Mouse (Mus musculus): ENCODE data around the gene Strip2.

Strip2 gene

GRCm38 (mm10) chr6:29967917-29968316, 51.1 kb downstream of the Strip2 start:
- no peaks in the 10 kb centered on the region for H3K36me3 ChIP-seq (ENCODE audit: insufficient read depth, low read length)
- H3K4me1 ChIP-seq (replicated peaks; ENCODE audit: low read depth, low read length) = no peaks in the 10 kb centered on the region
- H3K9me3 ChIP-seq (ENCODE audit: low read length) = no peaks in the 10 kb centered on the region
- no peaks in the 10 kb centered on the region for H3K27me3 ChIP-seq (ENCODE audit: insufficient read depth, low read length)
- H3K4me3 ChIP-seq (replicated peaks; ENCODE audit: low read length) = no peak overlapping the region
- TF ChIP-seq CTCF (conservative IDR thresholded peaks at IDR 0.05; ENCODE audit: low read length) (no peak), POU5F1 (IDR thresholded peaks at IDR 0.05; ENCODE audit: borderline replicate concordance, low read length) (no peak), NANOG (IDR thresholded peaks at IDR 0.05; ENCODE audit: borderline replicate concordance, low read length) (no peak)

- Histone ChIP-seq H3K9me3 (ENCODE audit: low read length) (no peaks in the 10 kb centered on the region), H3K4me3 (replicated peaks; ENCODE audit: low read length) (no peak overlapping the region), H3K27me3 (ENCODE audit: insufficient read depth, low read length) (no peaks in the 10 kb centered on the region), H3K36me3 (ENCODE audit: insufficient read depth, low read length) (no peaks in the 10 kb centered on the region), H3K4me1 (replicated peaks; ENCODE audit: low read depth, low read length) (no peaks in the 10 kb centered on the region)
- no peak for TF ChIP-seq NANOG (IDR thresholded peaks at IDR 0.05; ENCODE audit: borderline replicate concordance, low read length)
- TF ChIP-seq POU5F1 (IDR thresholded peaks at IDR 0.05; ENCODE audit: borderline replicate concordance, low read length) = no peak
- no peak for TF ChIP-seq CTCF (conservative IDR thresholded peaks at IDR 0.05; ENCODE audit: low read length)
Measured at GRCm38 (mm10) chr6:29973341-29973740, 56.5 kb downstream of the Strip2 start.

GRCm38 (mm10) chr6:29974836-29975235, 58.0 kb downstream of the Strip2 start:
- no peak overlapping the region for H3K4me3 ChIP-seq (replicated peaks; ENCODE audit: low read length)
- H3K9me3 ChIP-seq (ENCODE audit: low read length) = no peaks in the 10 kb centered on the region
- TF ChIP-seq CTCF (conservative IDR thresholded peaks at IDR 0.05; ENCODE audit: low read length) (peak; percentile 37), POU5F1 (IDR thresholded peaks at IDR 0.05; ENCODE audit: borderline replicate concordance, low read length) (no peak)
- no peaks in the 10 kb centered on the region for H3K27me3 ChIP-seq (ENCODE audit: insufficient read depth, low read length)
- H3K36me3 ChIP-seq (ENCODE audit: insufficient read depth, low read length) = no peaks in the 10 kb centered on the region
- H3K4me1 ChIP-seq (replicated peaks; ENCODE audit: low read depth, low read length) = no peaks in the 10 kb centered on the region

- Histone ChIP-seq H3K4me3 (replicated peaks; ENCODE audit: low read length) (no peak overlapping the region), H3K27me3 (ENCODE audit: insufficient read depth, low read length) (no peaks in the 10 kb centered on the region), H3K36me3 (ENCODE audit: insufficient read depth, low read length) (no peaks in the 10 kb centered on the region), H3K4me1 (replicated peaks; ENCODE audit: low read depth, low read length) (peaks cover 6% of the 10 kb centered on the region; the same call in 1 of the 2 replicates), H3K9me3 (ENCODE audit: low read length) (no peaks in the 10 kb centered on the region)
- TF ChIP-seq POU5F1 (IDR thresholded peaks at IDR 0.05; ENCODE audit: borderline replicate concordance, low read length) = no peak
- TF ChIP-seq CTCF (conservative IDR thresholded peaks at IDR 0.05; ENCODE audit: low read length) = no peak
- TF ChIP-seq NANOG (IDR thresholded peaks at IDR 0.05; ENCODE audit: borderline replicate concordance, low read length) = no peak
Measured at GRCm38 (mm10) chr6:29980461-29980860, 63.6 kb downstream of the Strip2 start.

GRCm38 (mm10) chr6:29981797-29982196, 65.0 kb downstream of the Strip2 start:
- H3K27me3 ChIP-seq (ENCODE audit: insufficient read depth, low read length) = peaks cover 11% of the 10 kb centered on the region
- H3K9me3 ChIP-seq (ENCODE audit: low read length) = no peaks in the 10 kb centered on the region
- TF ChIP-seq POU5F1 (IDR thresholded peaks at IDR 0.05; ENCODE audit: borderline replicate concordance, low read length) = no peak
- no peak for TF ChIP-seq NANOG (IDR thresholded peaks at IDR 0.05; ENCODE audit: borderline replicate concordance, low read length)
- no peak for TF ChIP-seq CTCF (conservative IDR thresholded peaks at IDR 0.05; ENCODE audit: low read length)
- H3K4me1 ChIP-seq (replicated peaks; ENCODE audit: low read depth, low read length) = peaks cover 19% of the 10 kb centered on the region
- no peaks in the 10 kb centered on the region for H3K36me3 ChIP-seq (ENCODE audit: insufficient read depth, low read length)
- H3K4me3 ChIP-seq (replicated peaks; ENCODE audit: low read length) = no peak overlapping the region

GRCm38 (mm10) chr6:29985058-29985498, 68.3 kb downstream of the Strip2 start:
- Histone ChIP-seq H3K36me3 (ENCODE audit: insufficient read depth, low read length) (no peaks in the 10 kb centered on the region), H3K4me3 (replicated peaks; ENCODE audit: low read length) (peak overlapping the region; percentile 83), H3K27me3 (ENCODE audit: insufficient read depth, low read length) (peaks cover 13% of the 10 kb centered on the region), H3K4me1 (replicated peaks; ENCODE audit: low read depth, low read length) (peaks cover 36% of the 10 kb centered on the region), H3K9me3 (ENCODE audit: low read length) (no peaks in the 10 kb centered on the region)
- TF ChIP-seq POU5F1 (IDR thresholded peaks at IDR 0.05; ENCODE audit: borderline replicate concordance, low read length) = no peak
- no peak for TF ChIP-seq CTCF (conservative IDR thresholded peaks at IDR 0.05; ENCODE audit: low read length)
- no peak for TF ChIP-seq NANOG (IDR thresholded peaks at IDR 0.05; ENCODE audit: borderline replicate concordance, low read length)

- Histone ChIP-seq H3K4me1 (replicated peaks; ENCODE audit: low read depth, low read length) (peaks cover 36% of the 10 kb centered on the region), H3K9me3 (ENCODE audit: low read length) (no peaks in the 10 kb centered on the region), H3K36me3 (ENCODE audit: insufficient read depth, low read length) (no peaks in the 10 kb centered on the region), H3K4me3 (replicated peaks; ENCODE audit: low read length) (peak overlapping the region; percentile 83), H3K27me3 (ENCODE audit: insufficient read depth, low read length) (peaks cover 13% of the 10 kb centered on the region)
- no peak for TF ChIP-seq POU5F1 (IDR thresholded peaks at IDR 0.05; ENCODE audit: borderline replicate concordance, low read length)
- TF ChIP-seq NANOG (IDR thresholded peaks at IDR 0.05; ENCODE audit: borderline replicate concordance, low read length) = no peak
- no peak for TF ChIP-seq CTCF (conservative IDR thresholded peaks at IDR 0.05; ENCODE audit: low read length)
Measured at GRCm38 (mm10) chr6:29985504-29985903, 68.7 kb downstream of the Strip2 start.

- H3K9me3 ChIP-seq (ENCODE audit: low read length) = no peaks in the 10 kb centered on the region
- peaks cover 13% of the 10 kb centered on the region for H3K27me3 ChIP-seq (ENCODE audit: insufficient read depth, low read length)
- H3K4me3 ChIP-seq (replicated peaks; ENCODE audit: low read length) = peak overlapping the region; percentile 83
- no peak for TF ChIP-seq POU5F1 (IDR thresholded peaks at IDR 0.05; ENCODE audit: borderline replicate concordance, low read length)
- no peak for TF ChIP-seq CTCF (conservative IDR thresholded peaks at IDR 0.05; ENCODE audit: low read length)
- TF ChIP-seq NANOG (IDR thresholded peaks at IDR 0.05; ENCODE audit: borderline replicate concordance, low read length) = no peak
- H3K4me1 ChIP-seq (replicated peaks; ENCODE audit: low read depth, low read length) = peaks cover 36% of the 10 kb centered on the region
- no peaks in the 10 kb centered on the region for H3K36me3 ChIP-seq (ENCODE audit: insufficient read depth, low read length)
Measured at GRCm38 (mm10) chr6:29985986-29986385, 69.2 kb downstream of the Strip2 start.

GRCm38 (mm10) chr6:29987246-29987645, 70.4 kb downstream of the Strip2 start:
- no peaks in the 10 kb centered on the region for H3K36me3 ChIP-seq (ENCODE audit: insufficient read depth, low read length)
- no peak overlapping the region for H3K4me3 ChIP-seq (replicated peaks; ENCODE audit: low read length)
- H3K4me1 ChIP-seq (replicated peaks; ENCODE audit: low read depth, low read length) = peaks cover 39% of the 10 kb centered on the region
- TF ChIP-seq CTCF (conservative IDR thresholded peaks at IDR 0.05; ENCODE audit: low read length) = no peak
- no peak for TF ChIP-seq NANOG (IDR thresholded peaks at IDR 0.05; ENCODE audit: borderline replicate concordance, low read length)
- no peak for TF ChIP-seq POU5F1 (IDR thresholded peaks at IDR 0.05; ENCODE audit: borderline replicate concordance, low read length)
- no peaks in the 10 kb centered on the region for H3K9me3 ChIP-seq (ENCODE audit: low read length)
- H3K27me3 ChIP-seq (ENCODE audit: insufficient read depth, low read length) = peaks cover 13% of the 10 kb centered on the region
